Mouse (Mus musculus): ENCODE data around the gene Atp11c. TPM values are rescaled to one million over a fixed set of nuclear protein-coding genes. Genes with fewer than 3 reads are reported as not detected.

Atp11c gene
- polyA plus RNA-seq, 1 experiment from 2014 or later = 12.0 TPM

MicroRNAs within 50 kb of the gene (microRNA counts, 519-probe panel; counts per million panel counts)
- microRNA mmu-miR-505 = not detected

Small RNA genes lying within 50 kb of the gene (microRNA-seq; reads per million reads assigned to microRNA genes)
- 265 reads per million, percentile 62 among the genes with 10 or more reads in this experiment for gene Mir505

Other genes starting within 250 kb of the Atp11c start
- not detected in 2 replicates for gene Gm7073, start 53.4 kb downstream of the Atp11c start, polyA plus RNA-seq (2016; fragmentation: Nextera tagmentation; extraction: Ambion mirVana)